Mouse (Mus musculus) duodenum, adult 2 months (tissue): Measurements from ENCODE around the gene Fkbp9. TPM values are rescaled to one million over a fixed set of nuclear protein-coding genes. Genes with fewer than 3 reads are reported as not detected.

Experiments
- polyA plus RNA-seq: library from polyadenylated mRNA; depleted of rRNA; stranded (reverse); fragments of >200 nt; gene quantifications from 2 replicates; pipeline ENCODE4 v1.2.3, GENCODE M21; 2012; ENCODE audit warnings: low replicate concordance; rRNA removed

Fkbp9 gene
- 9.3 and 9.4 TPM in 2 replicates for polyA plus RNA-seq

DNA sequence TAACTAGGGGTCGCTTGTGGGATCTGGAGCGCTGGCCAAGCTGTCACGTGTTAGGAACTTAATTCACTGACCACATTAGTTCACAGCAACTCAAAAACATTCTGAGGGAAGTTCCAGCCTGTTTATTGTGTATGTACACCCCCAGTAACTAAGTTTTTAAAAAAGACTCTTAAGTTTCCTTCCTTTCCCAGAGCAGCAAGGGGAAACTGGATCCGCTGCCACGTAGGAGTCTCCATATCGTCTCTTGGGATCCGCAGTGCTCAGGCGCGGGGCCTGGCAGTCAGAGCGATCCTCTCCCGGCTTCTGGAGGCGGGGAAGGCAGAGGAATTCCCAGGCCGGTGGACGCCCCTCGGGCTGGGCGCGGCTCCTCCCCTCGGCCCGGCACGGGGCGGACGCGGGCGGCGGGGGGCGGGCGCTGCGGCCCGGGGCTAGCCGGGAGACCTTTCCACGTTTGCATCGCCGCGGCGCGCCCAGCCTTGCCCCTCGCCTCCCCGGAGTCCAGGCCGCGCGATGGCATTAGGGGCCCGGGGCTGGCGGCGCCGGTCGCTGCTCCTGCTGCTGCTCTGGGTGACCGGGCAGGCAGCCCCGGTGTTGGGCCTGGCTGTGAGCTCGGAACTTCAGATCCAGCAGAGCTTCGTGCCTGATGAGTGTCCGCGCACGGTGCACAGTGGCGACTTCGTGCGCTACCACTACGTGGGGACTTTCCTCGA lies at the start of gene Fkbp9:
Gene Fkbp9 (plus strand): TSS at position 363 of the 710 bp plus-strand sequence.

DNA sequence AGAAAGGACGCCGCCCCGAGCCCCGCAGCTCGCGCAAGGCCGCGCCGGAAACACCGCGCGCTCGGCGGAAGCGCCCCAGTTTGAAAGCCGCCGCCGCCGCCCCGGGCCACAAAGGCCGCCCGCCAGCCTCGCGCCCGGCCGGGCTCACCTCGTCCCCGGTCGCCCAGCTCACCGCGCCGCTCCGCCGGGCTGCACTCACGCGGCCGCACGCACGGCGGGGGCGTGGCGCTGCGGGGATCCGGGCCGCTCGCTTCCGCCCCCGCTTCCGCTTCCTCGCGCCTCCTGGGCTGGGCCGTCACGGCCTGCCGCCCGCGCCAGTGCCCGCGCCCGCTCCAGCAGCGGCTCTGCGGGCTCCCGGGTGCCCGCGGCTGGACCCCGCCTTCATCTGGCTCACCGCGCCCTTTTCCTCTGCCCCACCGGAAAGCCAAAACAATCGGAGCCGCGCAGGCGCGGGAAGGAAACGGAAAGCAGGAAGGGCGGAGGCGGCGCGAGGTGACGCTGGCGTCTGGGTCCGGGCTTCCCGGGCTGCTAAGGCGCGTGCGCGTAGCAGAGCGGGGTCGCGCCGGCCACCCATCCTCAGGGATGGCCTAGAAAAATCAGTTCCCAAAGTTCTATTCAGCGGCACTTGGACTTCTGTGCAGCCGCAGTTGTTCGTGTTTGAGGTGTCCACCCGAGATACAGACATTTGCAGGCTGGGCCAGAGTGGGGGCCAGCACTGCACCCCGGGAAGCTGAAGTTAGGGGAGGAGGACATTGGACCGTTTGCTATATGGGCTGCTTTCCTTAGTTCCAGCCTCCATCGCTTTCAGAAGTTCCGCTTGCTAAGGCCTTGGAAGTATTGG lies 34.3 kb upstream of the Fkbp9 start, which contains the start of gene Kbtbd2:
Gene Kbtbd2 (minus strand): TSS at position 503 of the 841 bp plus-strand sequence.

DNA sequence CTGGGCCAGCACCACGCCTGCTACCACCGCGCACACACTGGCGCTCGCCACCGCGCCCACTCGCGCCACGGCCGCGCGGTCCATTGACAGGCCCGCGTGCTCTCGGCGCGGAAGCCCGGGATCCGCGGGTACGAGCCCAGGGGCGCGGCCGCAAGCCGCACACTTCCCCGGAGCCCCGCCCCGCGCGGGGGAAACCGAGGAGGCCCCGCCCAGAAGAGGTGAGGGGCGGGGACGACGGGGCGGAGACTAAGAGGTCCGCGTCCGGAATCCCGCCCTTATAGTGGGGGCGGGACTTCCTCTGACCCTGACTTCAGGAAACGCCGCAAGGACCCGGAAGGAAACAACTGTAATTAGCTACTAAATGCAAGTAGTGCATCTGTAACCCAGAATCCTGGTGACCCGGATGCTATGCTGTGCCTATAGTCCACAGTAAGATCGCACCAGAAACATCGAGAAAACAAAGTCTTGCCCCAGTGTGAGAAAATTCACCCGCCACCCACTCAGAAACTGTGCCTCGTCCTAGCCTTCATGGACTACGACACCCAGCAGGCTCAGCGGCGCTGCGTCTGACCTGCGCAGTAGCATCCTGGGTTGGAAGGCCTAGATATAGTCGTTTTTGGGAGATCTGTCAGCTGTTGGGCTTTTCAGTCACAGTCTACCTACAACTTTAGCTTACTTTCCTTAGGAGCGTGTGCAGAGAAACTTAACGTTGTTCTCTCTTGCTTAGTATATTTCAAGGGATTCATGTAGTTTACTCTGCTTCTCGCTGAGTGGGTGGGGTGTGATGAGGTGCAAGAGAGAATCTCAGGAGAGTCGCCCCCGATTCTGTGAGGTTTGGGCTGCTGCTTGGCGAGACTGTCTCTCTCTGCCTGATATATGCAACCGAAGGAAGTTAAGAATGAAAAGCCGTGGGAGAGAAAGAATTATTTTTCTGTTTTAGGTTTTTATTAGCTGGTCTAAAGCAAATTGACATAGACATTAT lies 92.2 kb downstream of the Fkbp9 start, which contains the start of the genes Nt5c3 and Vmn1r4:
Gene Nt5c3 (minus strand): TSS at position 207 of the 982 bp plus-strand sequence.
Gene Vmn1r4 (plus strand): TSS at position 290 of the 982 bp plus-strand sequence.

Other genes with a start within 250 kb of the Fkbp9 start
- 0.50 and 0.67 TPM in 2 replicates for gene Lsm5, start 127.3 kb upstream of the Fkbp9 start, polyA plus RNA-seq
- gene Avl9, start 117.2 kb upstream of the Fkbp9 start, polyA plus RNA-seq = 3.1 and 5.1 TPM in 2 replicates
- 1.7 TPM in 2 replicates for gene Kbtbd2, start 34.2 kb upstream of the Fkbp9 start, polyA plus RNA-seq
- gene Nt5c3, start 91.9 kb downstream of the Fkbp9 start, polyA plus RNA-seq = 1.0 and 5.4 TPM in 2 replicates
- not detected in 2 replicates for gene Vmn1r4, start 92.0 kb downstream of the Fkbp9 start, polyA plus RNA-seq
- not detected in 2 replicates for gene Vmn1r5, start 138.2 kb downstream of the Fkbp9 start, polyA plus RNA-seq
- gene Vmn1r6, start 165.2 kb downstream of the Fkbp9 start, polyA plus RNA-seq = not detected in 2 replicates
- gene Vmn1r7, start 193.3 kb downstream of the Fkbp9 start, polyA plus RNA-seq = not detected in 2 replicates
- gene Vmn1r8, start 200.2 kb downstream of the Fkbp9 start, polyA plus RNA-seq = not detected in 2 replicates
- not detected in 2 replicates for gene Vmn1r9, start 234.7 kb downstream of the Fkbp9 start, polyA plus RNA-seq